Mouse (Mus musculus) thymus, postnatal 0 days (tissue): ENCODE data around the gene Gm12253. TPM values are rescaled to one million over a fixed set of nuclear protein-coding genes. Genes with fewer than 3 reads are reported as not detected.

Source experiments
- DNase-seq: peaks from one replicate; pipeline ENCODE4 v3.0.0-alpha.2; 2015; ENCODE audit warnings: low spot score
- polyA plus RNA-seq: library from polyadenylated mRNA; unstranded; fragments of >200 nt; fragmentation: Nextera tagmentation; extraction: Ambion mirVana; gene quantifications from 2 replicates; pipeline ENCODE4 v1.2.1, GENCODE M21; 2015

The Gm12253 gene
- polyA plus RNA-seq, result 0.12 and 0.23 TPM in 2 replicates

DNA sequence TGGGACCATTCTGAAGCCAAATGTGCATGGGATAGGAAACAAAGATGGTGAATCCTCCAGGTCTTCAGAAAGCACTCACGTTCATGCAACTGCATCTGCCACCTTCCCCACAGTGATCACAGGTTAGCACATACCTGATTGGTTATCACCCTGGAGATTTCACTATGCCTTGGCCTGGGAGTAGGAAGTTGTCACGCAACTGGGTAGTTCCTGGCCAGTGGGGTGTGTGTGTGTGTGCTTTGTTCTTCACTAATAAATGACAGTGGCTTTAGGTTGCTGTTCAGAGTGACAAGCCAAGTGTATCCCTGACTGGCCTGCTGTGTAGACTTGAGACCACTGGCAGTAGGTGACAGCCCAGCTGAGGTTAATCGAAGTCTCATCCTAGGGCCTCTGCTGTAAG lies at the start of gene Gm12253:
TSS of gene Gm12253 (plus strand) at position 301 of the 400 bp plus-strand sequence.
- no peak for DNase-seq

DNA sequence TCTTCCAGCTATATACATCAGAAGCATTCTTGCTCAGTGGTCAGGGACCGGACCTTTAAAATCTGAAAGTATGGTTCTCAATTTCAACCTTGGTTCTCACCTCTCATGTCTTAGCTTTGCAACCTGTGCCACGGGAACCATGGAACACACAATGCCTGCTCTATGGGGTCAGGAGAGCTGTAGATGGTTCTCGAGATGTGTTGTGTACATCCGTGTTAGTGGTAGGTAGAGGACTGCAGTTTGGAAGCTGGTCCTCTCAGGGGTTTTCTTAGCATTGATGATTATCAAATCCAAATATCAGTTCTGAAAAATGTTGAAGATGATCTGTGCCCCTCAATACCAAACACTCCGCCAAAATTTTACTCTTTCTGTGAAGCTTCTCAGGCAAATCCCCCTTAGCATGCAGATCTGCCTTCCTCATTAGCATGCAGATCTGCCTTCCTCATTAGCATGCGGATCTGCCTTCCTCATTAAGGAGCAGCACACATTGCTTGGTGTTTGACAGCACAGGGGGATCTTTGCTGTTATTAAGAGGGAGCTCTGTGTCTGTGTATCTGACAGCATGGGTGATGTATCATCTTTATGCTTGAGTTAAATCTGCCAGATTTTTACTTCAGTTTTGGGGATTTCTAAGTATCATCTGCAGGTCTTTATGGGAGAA lies 32.2 kb upstream of the Gm12253 start:
- no peak for DNase-seq

DNA sequence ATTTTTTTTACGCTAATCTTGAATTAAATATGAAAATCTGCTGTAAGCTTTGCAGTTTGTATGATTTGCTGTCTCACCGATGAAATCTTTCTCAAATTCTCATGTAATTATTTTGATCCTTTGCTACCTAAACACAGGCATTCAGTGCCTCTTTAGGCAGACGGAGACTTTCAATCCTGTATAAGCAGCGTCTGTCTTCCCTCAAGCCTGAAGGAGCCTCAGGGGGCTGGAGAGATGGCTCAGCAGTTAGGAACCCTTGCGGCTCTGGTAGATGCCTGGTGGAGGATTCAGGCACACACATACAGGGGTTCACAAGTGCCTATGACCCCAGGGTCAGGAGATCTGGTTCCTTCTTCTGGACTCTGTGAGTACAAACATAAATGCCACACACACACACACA lies 31.7 kb upstream of the Gm12253 start:
- DNase-seq, result no peak

DNA sequence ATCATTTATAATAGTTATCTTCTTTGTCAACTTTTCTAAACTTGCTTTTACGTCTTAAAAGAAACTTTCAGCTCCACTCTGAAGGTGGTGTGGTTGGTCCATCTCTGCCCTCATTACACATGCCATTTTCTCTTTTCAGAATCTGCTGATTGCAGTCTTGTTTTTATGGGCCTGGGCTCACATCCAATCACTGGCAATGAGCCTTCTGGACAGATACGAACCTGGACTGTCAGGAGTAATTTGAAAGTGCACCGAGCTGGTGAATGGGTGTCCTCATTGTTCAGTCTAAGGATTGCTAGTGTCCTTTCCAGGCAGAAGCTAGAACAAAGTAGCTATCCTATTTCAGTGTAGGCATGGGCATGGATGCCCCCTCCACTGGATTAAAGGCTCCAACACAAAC lies 24.3 kb upstream of the Gm12253 start:
- DNase-seq, result no peak

DNA sequence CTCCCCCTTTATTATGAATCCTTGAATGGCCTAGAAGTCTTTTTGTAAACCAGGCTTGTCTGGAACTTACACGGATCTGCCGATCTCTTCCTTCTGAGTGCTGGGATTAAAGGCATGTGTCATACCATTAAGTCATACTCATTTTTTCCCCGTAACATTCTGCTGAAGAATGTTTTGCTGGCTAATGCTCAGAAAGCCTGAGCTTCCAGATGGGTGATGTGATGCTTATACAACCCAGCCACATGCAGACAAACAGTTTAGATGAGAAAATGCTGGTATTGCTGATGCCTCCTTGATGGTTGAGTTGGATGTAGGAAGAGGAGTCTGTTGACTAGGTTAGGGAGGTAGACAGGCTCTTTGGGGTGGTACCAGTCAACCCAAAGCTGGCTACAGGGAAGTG lies 14.0 kb upstream of the Gm12253 start:
- DNase-seq, result no peak

DNA sequence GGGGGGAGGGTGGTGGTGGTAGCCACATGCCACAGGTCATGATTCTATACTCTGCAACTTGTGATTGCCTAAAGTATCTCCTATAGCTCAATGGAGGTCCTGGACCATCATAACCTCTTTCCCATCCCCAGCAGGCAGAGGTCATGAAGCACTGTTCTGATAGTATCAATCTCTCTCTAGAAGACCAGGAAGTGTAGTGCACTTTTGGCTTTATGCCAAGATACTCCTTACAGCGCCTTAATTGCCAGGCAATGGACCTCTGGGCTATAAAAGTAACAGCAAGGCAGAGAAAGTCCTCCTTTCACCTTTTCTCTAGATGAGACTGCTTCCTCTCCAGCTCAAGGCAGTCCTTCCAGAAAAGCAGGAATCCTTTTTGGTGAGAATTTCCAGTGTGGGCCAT lies 11.5 kb upstream of the Gm12253 start, which contains the start of gene 1810065E05Rik:
TSS of gene 1810065E05Rik (plus strand) at position 297 of the 400 bp plus-strand sequence.
- no peak for DNase-seq

DNA sequence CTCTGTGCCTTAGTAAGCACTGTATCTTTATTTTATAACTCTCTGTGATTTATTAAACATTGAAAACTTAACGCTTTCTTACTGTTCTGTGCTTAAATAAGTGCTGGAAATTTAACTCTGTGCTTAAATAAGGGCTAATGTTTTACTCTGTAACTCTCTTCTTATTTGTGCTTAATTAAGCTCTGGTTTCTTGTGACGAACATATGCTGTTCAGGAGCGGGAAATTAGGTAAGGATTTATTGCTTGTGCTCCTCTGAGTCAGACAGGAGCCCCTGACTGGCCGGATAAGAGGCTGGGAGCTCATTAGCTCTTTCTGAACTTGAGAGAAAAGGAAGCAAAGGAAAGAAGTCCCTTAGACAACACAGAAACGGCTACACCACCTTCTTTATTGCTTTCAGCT lies 5.5 kb downstream of the Gm12253 start:
- DNase-seq, result no peak

DNA sequence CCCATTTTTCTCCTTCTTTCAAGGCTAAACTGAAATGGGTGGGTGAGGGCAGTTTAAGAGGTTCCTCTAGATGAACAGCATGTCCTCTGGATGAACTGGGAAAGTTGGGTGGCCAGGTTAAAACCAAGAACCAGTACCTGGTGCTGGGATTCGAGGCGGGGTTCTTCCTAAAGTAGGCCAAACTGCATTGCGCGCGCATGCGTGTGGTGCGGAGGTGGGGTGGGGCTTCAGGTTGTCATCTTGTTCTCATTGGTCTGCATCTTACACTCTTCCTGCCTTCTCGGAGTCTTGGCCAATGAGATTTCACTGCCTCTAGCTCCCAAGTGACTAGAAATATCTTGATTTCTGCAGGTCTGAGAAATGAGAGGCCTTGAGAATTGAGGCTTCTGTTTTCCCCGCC lies 20.4 kb downstream of the Gm12253 start, which contains the start of gene Lypd9:
TSS of gene Lypd9 (minus strand) at position 165 of the 400 bp plus-strand sequence.
- DNase-seq, result no peak

DNA sequence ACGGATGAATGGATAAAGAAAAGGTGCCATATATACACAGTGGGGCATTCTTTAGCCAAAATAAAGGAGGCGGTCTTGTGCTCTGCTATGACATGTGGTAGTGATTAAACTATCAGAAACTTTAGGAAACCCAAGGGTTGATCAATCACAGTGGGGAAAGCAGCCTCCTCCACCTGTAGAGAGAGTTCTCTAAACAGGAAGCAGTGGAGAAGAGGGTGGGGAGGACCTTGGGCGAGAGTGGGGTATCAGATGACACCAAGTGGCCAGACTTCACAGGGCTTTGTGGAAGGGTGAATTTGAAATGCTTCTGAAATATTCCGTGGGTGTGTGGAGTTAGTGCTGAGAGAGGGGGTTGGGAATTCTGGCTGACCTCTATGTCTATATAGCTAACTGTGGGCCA lies 21.2 kb downstream of the Gm12253 start:
- DNase-seq, result no peak

DNA sequence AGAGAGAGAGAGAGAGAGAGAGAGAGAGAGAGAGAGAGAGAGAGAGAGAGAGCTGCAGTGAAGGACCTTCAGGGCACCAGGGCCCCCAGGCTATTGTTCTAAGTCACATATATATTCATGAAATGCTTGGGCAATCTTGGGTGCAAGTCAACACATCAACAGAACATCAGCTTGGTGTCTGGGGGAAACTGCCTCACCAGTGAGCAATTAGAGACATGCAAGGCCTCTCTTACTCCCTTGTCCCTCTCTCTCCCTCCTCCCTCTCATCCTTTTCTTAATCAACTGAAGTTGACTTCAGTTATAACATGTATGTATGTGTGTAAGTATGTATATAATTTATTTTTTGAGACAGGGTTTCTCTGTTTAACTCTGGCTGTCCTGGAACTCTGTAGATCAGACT lies 29.8 kb downstream of the Gm12253 start, which contains the start of gene Olfr30:
TSS of gene Olfr30 (minus strand) at position 101 of the 400 bp plus-strand sequence.
- DNase-seq, result no peak

Other genes with a start within 250 kb of the Gm12253 start
- gene Igtp, start 233.0 kb upstream of the Gm12253 start, polyA plus RNA-seq, result 65.3 and 67.3 TPM in 2 replicates
- gene Irgm2, start 232.9 kb upstream of the Gm12253 start, polyA plus RNA-seq, result 12.1 and 12.5 TPM in 2 replicates
- 0.08 and 0.09 TPM in 2 replicates for gene 4930438A08Rik, start 157.8 kb upstream of the Gm12253 start, polyA plus RNA-seq
- gene Zfp692, start 125.5 kb upstream of the Gm12253 start, polyA plus RNA-seq, result 12.8 and 14.1 TPM in 2 replicates
- gene Zfp672, start 102.2 kb upstream of the Gm12253 start, polyA plus RNA-seq, result 59.2 and 72.2 TPM in 2 replicates
- 29.2 and 30.4 TPM in 2 replicates for gene Sh3bp5l, start 101.8 kb upstream of the Gm12253 start, polyA plus RNA-seq
- 1.6 and 2.1 TPM in 2 replicates for gene Lypd8, start 53.5 kb upstream of the Gm12253 start, polyA plus RNA-seq
- 0.40 and 0.64 TPM in 2 replicates for gene 1810065E05Rik, start 11.4 kb upstream of the Gm12253 start, polyA plus RNA-seq
- gene Lypd9, start 20.4 kb downstream of the Gm12253 start, polyA plus RNA-seq, result not detected in 2 replicates
- not detected in 2 replicates for gene Olfr30, start 29.7 kb downstream of the Gm12253 start, polyA plus RNA-seq
- not detected in 2 replicates for gene Olfr332, start 60.0 kb downstream of the Gm12253 start, polyA plus RNA-seq
- gene Olfr331, start 70.0 kb downstream of the Gm12253 start, polyA plus RNA-seq, result not detected in 2 replicates
- 0.13 TPM in 1 of 2 replicates, not detected in the other for gene Olfr330, start 102.3 kb downstream of the Gm12253 start, polyA plus RNA-seq
- gene Olfr329-ps, start 113.9 kb downstream of the Gm12253 start, polyA plus RNA-seq, result 0.09 TPM in 1 of 2 replicates, not detected in the other
- gene Olfr328, start 123.1 kb downstream of the Gm12253 start, polyA plus RNA-seq, result 0.06 TPM in 1 of 2 replicates, not detected in the other
- gene Olfr224, start 138.0 kb downstream of the Gm12253 start, polyA plus RNA-seq, result not detected in 2 replicates
- not detected in 2 replicates for gene Olfr325, start 145.2 kb downstream of the Gm12253 start, polyA plus RNA-seq
- not detected in 2 replicates for gene Olfr324, start 162.6 kb downstream of the Gm12253 start, polyA plus RNA-seq
- gene 2210407C18Rik, start 183.5 kb downstream of the Gm12253 start, polyA plus RNA-seq, result 0.95 and 1.0 TPM in 2 replicates
- not detected in 2 replicates for gene Olfr323, start 197.9 kb downstream of the Gm12253 start, polyA plus RNA-seq
- not detected in 2 replicates for gene Trim58, start 207.9 kb downstream of the Gm12253 start, polyA plus RNA-seq
- gene Olfr322, start 226.2 kb downstream of the Gm12253 start, polyA plus RNA-seq, result not detected in 2 replicates
- gene Olfr320, start 248.5 kb downstream of the Gm12253 start, polyA plus RNA-seq, result not detected in 2 replicates